Mouse (Mus musculus): ENCODE measurements around the gene Thbs2.

DNA sequence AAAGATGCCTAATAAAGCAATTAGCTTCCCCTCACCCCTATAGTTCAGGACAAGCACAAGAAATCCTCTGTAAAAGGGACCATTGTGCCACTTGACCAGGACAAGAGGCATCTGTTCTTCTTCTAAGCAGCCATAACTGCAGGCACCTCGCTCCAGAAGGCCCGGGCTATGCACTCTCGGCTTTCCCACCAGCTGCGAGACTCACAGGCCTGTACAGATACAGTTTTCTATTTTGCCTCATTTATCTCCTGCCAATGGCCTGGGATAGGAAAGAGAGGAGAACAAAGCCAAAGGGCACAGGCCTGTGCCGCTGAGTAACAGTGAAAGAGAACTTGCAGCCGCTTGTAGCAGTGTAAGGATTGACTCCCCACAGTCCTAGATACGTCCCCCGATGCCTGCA, 20.7 kb upstream of the Thbs2 start:
- TF ChIP-seq ZC3H11A (IDR thresholded peaks at IDR 0.05; ENCODE audit: low read depth, low read length) (no peak), CTCF (conservative IDR thresholded peaks at IDR 0.05 in 1 of 2, IDR thresholded peaks at IDR 0.05 in 1 of 2; ENCODE audit: low read depth in 2 of 2, low read length in 2 of 2) (no peak), E2F4 (IDR thresholded peaks at IDR 0.05; ENCODE audit: insufficient replicate concordance, low read depth, low read length) (no peak), ZKSCAN1 (IDR thresholded peaks at IDR 0.05; ENCODE audit: borderline replicate concordance, low read depth, low read length) (no peak), POLR2A (IDR thresholded peaks at IDR 0.05; ENCODE audit: low read depth, low read length) (no peak)
